ENCODE assay signal across 19 mouse cellular contexts in genomic region chr3:96757691-96758090, GRCm38 (mm10). TPM values are rescaled to one million over a fixed set of nuclear protein-coding genes. Genes with fewer than 3 reads are reported as not detected.
DNase-seq lines count a peak whose midpoint lies in the region; ATAC-seq lines count a peak whose summit lies in the region.
"Had no signal": no experiment of that assay in that cellular context is flagged by ENCODE, and none has a peak within 500 bp of the region (broad histone marks: within the 10 kb centered on the region; RNA-seq: fewer than 3 reads in every experiment).

No protein-coding gene starts in this region.

- intact Hi-C loops in heart, postnatal 14 days (cut with DNase I) = no loop called here

- no peaks in the 10 kb centered on the region for H3K9me3 ChIP-seq in hindbrain, embryonic 14.5 days (ENCODE audit: control insufficient read depth, low read length)
- H3K9me3 ChIP-seq: embryonic facial prominence, embryonic 13.5 days; forebrain, embryonic 10.5 days; intestine, embryonic 15.5 days; liver, embryonic 15.5 days had no signal

- no peak overlapping the region for H3K4me2 ChIP-seq in hindbrain, embryonic 14.5 days (replicated peaks)
- H3K4me2 ChIP-seq: embryonic facial prominence, embryonic 13.5 days; intestine, embryonic 15.5 days; liver, embryonic 15.5 days; midbrain, embryonic 11.5 days had no signal

- no peaks in the 10 kb centered on the region for H3K27me3 ChIP-seq in hindbrain, embryonic 14.5 days (ENCODE audit: control insufficient read depth, insufficient read depth, low read length)
- H3K27me3 ChIP-seq: embryonic facial prominence, embryonic 13.5 days; intestine, embryonic 15.5 days; liver, embryonic 15.5 days had no signal

- H3K9ac ChIP-seq in hindbrain, embryonic 14.5 days = no peak overlapping the region
- H3K9ac ChIP-seq: embryonic facial prominence, embryonic 13.5 days; intestine, embryonic 15.5 days; liver, embryonic 15.5 days had no signal

- peaks cover 13% of the 10 kb centered on the region; the same call in 1 of the 2 replicates for H3K36me3 ChIP-seq in hindbrain, embryonic 14.5 days (replicated peaks; ENCODE audit: control insufficient read depth, insufficient read depth)
- H3K36me3 ChIP-seq: intestine, embryonic 15.5 days had no signal

- H3K4me3 ChIP-seq in hindbrain, embryonic 14.5 days (replicated peaks; ENCODE audit: low read length) = no peak overlapping the region
- H3K4me3 ChIP-seq: embryonic facial prominence, embryonic 13.5 days; forebrain, embryonic 10.5 days; intestine, embryonic 15.5 days; liver, embryonic 15.5 days had no signal

- no peak overlapping the region for H3K27ac ChIP-seq in hindbrain, embryonic 14.5 days
- H3K27ac ChIP-seq: embryonic facial prominence, embryonic 13.5 days; forebrain, embryonic 10.5 days; intestine, embryonic 15.5 days; kidney, postnatal 0 days; liver, embryonic 15.5 days had no signal

- no peak for DNase-seq in frontal cortex, postnatal 25 days (ENCODE audit: low spot score in 2 of 2)
- peak; percentile 29 for DNase-seq in cerebellum, adult 11-12 months
- peak; percentile 47 to 68 for DNase-seq in gastrocnemius, adult 8-10 months (ENCODE audit: low spot score in 2 of 2)
- DNase-seq in heart, postnatal 14 days = peak; percentile 25 to 41
- no peak for DNase-seq in adrenal gland, postnatal 14 days
- DNase-seq in embryo, embryonic 10 days (ENCODE audit: low spot score) = no peak
- DNase-seq in hindbrain, embryonic 14.5 days (ENCODE audit: low spot score) = no peak
- DNase-seq: adrenal gland, postnatal 25 days; layer of hippocampus, postnatal 36 days; lung, postnatal 14 days; right cerebral cortex, postnatal 14 days; thymus, adult 18-20 months had no signal

- no peaks in the 10 kb centered on the region for H3K4me1 ChIP-seq in hindbrain, embryonic 14.5 days (replicated peaks; ENCODE audit: control insufficient read depth, insufficient read depth, low read length)
- H3K4me1 ChIP-seq: embryonic facial prominence, embryonic 13.5 days; forebrain, embryonic 10.5 days; intestine, embryonic 15.5 days had no signal

- ATAC-seq in frontal cortex, adult (ENCODE audit: low TSS enrichment) = peak; percentile 69; the same call in 1 of the 2 replicates
- ATAC-seq in hindbrain, embryonic 14.5 days (ENCODE audit: low FRiP score) = no peak
- ATAC-seq: intestine, embryonic 15.5 days had no signal

- WGBS in hindbrain, embryonic 14.5 days = 53% methylated on average over 7 of the region's 7 CpGs

RNA-seq across cellular contexts. Expression of gene Rnf115, which starts 30.2 kb away (rescaled TPM):
- total RNA-seq in gastrocnemius, adult 8-10 months (2022) = 10 to 100 TPM; 58.9 to 79.6 (median 70.5) TPM
- 10 to 100 TPM; 20.7 to 23.2 TPM for total RNA-seq in heart, postnatal 14 days (2021)
- total RNA-seq in adrenal gland, postnatal 14 days (2021) = 33.5 and 34.2 TPM in 2 replicates
- polyA plus RNA-seq in hindbrain, embryonic 14.5 days (2014; fragmentation: Nextera tagmentation; extraction: Ambion mirVana) = 79.4 and 89.2 TPM in 2 replicates

RNA-seq across cellular contexts. Expression of gene Polr3c, which starts 30.3 kb away (rescaled TPM):
- 10 to 100 TPM; 24.4 to 27.5 (median 26.3) TPM for total RNA-seq in gastrocnemius, adult 8-10 months (2022)
- total RNA-seq in heart, postnatal 14 days (2021) = 10 to 100 TPM; 21.8 to 24.3 TPM
- 26.4 and 33.4 TPM in 2 replicates for total RNA-seq in adrenal gland, postnatal 14 days (2021)
- polyA plus RNA-seq in hindbrain, embryonic 14.5 days (2014; fragmentation: Nextera tagmentation; extraction: Ambion mirVana) = 28.1 and 28.3 TPM in 2 replicates

RNA-seq across cellular contexts. Expression of gene Nudt17, which starts 49.3 kb away (rescaled TPM):
- total RNA-seq in gastrocnemius, adult 8-10 months (2022) = under 1 TPM; 0.39 to 0.68 (median 0.54) TPM
- total RNA-seq in heart, postnatal 14 days (2021) = 1 to 10 TPM; 2.1 to 2.2 TPM
- 3.6 and 4.1 TPM in 2 replicates for total RNA-seq in adrenal gland, postnatal 14 days (2021)
- polyA plus RNA-seq in hindbrain, embryonic 14.5 days (2014; fragmentation: Nextera tagmentation; extraction: Ambion mirVana) = 16.5 and 17.3 TPM in 2 replicates

Comparison
In these comparisons a context has a peak if more than half of its experiments do, and no peak if none do; other contexts are left out.
1. DNase-seq: peak in cerebellum, adult 11-12 months (single experiment), gastrocnemius, adult 8-10 months (2 of 2) and heart, postnatal 14 days (2 of 2); none in frontal cortex, postnatal 25 days (0 of 2), adrenal gland, postnatal 14 days (single experiment), embryo, embryonic 10 days (single experiment) and hindbrain, embryonic 14.5 days (single experiment).